Mouse (Mus musculus): ENCODE results near the gene Trmt10a. TPM values are rescaled to one million over a fixed set of nuclear protein-coding genes. Genes with fewer than 3 reads are reported as not detected.

Gene Trmt10a
- polyA plus RNA-seq, 1 experiment from 2014 or later, result 7.3 TPM

DNA sequence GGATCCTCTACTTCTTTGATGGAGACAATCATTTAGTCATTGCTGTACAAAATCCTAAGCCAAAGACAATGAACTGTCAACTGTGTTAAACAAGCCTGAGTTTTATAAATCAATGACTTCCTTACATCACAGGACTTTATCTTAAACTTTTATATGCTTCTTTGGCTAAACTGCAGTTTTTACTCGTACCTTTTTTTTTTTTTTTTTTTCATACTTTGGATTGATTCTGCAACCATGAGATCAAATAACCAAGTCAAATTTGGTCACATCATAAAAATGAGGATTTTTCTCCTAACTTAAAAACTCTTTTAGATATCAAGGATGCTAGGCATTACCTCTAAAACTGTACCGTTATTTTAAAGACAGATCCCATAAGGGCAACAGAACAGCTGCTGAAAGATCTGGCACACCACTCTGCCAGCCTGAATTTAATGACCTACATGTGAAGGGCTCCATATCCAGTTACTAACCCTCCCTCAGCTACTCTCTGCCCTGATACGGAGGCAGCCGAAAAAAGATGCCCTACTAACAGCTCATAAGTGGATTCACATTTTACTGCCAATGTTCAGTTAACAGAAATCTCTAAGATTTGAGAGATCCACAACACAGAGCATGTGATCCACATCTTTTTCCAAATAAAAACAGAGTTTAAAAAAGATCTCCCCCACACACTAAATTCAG, 1.1 kb upstream of the Trmt10a start:
- Histone ChIP-seq H3K9ac (no peak overlapping the region), H3K4me3 (peak overlapping the region; percentile 15), H3K36me3 (replicated peaks) (no peaks in the 10 kb centered on the region), H3K27ac (0 out of 2 replicates have a peak overlapping the region, but pooled peaks have one; percentile 25), H3K4me2 (peak overlapping the region; percentile 43), H3K9me3 (no peaks in the 10 kb centered on the region), H3K4me1 (peaks cover 5% of the 10 kb centered on the region), H3K27me3 (replicated peaks) (no peaks in the 10 kb centered on the region)
- WGBS, result 60% methylated on average over 4 of the region's 4 CpGs
- no peak for ATAC-seq (replicated peaks)

DNA sequence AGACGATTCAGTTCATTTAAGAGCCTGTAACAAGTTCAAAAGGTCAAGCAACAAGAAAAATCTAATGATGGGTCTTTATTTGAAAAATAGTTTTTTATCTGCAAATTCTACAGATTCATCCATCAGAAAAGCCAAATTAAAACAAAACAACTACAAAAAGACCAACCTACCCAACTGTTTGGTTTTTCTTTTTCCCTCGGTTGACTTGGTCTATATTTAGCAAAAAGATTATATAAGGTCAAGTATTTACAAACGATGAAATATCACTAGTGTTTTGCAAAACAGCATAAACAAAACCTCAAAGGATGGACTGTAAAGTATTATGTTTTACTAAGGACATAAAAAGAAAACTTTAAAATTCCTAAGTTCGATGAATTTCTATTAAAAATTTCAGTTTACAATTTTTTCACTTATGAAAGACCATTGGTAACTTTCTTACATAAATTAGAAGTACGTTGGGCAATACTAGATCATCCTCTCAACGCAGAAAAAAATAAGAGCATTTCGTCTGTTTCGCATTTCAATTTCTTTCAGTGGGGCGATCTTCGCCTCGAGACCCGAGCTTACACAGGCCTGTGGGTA, 424 bp upstream of the Trmt10a start:
- Histone ChIP-seq H3K27me3 (replicated peaks) (no peaks in the 10 kb centered on the region), H3K4me2 (peak overlapping the region; percentile 43), H3K4me1 (peaks cover 5% of the 10 kb centered on the region), H3K9ac (peak overlapping the region; percentile 55), H3K9me3 (no peaks in the 10 kb centered on the region), H3K27ac (peak overlapping the region; percentile 98), H3K36me3 (replicated peaks) (no peaks in the 10 kb centered on the region), H3K4me3 (peak overlapping the region; percentile 72)
- ATAC-seq (replicated peaks), result no peak
- 9% methylated on average over 12 of the region's 12 CpGs for WGBS

GRCm38 (mm10) chr3:138144060-138144641, 903 bp downstream of the Trmt10a start:
- Histone ChIP-seq H3K9ac (peak overlapping the region; percentile 81), H3K27me3 (replicated peaks) (no peaks in the 10 kb centered on the region), H3K36me3 (replicated peaks) (no peaks in the 10 kb centered on the region), H3K4me2 (peak overlapping the region; percentile 75), H3K4me1 (peaks cover 5% of the 10 kb centered on the region), H3K4me3 (peak overlapping the region; percentile 72), H3K9me3 (no peaks in the 10 kb centered on the region), H3K27ac (peak overlapping the region; percentile 98)
- under 1% methylated on average over 18 of the region's 18 CpGs for WGBS
- peak; percentile 1; the same call in 1 of the 2 replicates for ATAC-seq (replicated peaks)

GRCm38 (mm10) chr3:138144642-138145171, 1.5 kb downstream of the Trmt10a start, which contains the start of gene Mttp:
Gene Mttp (minus strand): TSS chr3:138144968.
- Histone ChIP-seq H3K4me1 (peaks cover 5% of the 10 kb centered on the region), H3K4me3 (peak within 1 kb of the TSS; percentile 72), H3K9me3 (no peaks in the 10 kb centered on the region), H3K4me2 (peak within 1 kb of the TSS; percentile 75), H3K27me3 (replicated peaks) (no peaks in the 10 kb centered on the region), H3K9ac (peak within 1 kb of the TSS; percentile 81), H3K27ac (peak within 1 kb of the TSS; percentile 98), H3K36me3 (replicated peaks) (no peaks in the 10 kb centered on the region)
- WGBS, result 2% methylated on average over 8 of the region's 8 CpGs
- 0 out of 2 replicates have a peak, but pooled peaks have one; percentile 9 for ATAC-seq (replicated peaks)

DNA sequence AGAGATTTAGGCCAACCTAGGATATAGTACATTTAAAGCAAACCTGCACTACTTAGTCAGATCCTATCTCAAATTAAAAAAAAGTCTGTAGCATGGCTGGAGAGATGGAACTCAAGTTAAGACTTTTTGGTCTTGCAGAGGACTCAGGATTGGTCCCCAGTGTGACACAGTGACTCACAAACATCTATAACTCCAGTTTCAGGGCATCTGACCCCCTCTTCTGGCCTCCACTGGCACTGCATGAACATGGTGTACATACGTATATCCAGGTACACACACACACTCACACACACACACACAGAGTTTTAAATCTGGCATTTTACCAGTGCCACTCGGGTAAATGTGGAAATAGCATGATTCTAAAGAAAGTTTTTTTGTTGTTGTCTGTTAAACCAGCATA, 5.6 kb downstream of the Trmt10a start:
- no peak for ATAC-seq (replicated peaks)
- WGBS, result 96% methylated on average over 2 of the region's 2 CpGs

DNA sequence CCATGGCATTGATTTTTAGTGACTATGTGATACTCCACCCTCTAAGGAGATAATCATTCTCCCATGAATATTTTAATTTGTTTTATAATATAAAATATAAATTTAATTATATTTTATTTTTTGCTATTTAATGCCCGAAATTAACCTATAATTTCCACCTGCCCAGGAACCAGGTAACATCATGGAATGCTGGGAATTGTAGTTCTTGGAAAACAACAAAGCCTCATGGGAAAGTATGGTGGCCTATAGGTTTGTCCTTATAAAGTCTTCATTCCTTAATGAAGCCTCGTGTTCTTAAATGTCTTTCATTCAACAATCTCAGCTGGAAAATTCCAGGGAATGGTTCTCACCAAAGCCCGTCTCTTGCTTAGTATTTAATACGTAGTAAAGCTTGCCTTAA, 11.8 kb downstream of the Trmt10a start:
- no peaks in the 10 kb centered on the region for H3K9me3 ChIP-seq
- no peak overlapping the region for H3K4me3 ChIP-seq
- WGBS, result 91% methylated on average over 4 of the region's 4 CpGs
- H3K27ac ChIP-seq, result no peak overlapping the region
- no peaks in the 10 kb centered on the region for H3K36me3 ChIP-seq (replicated peaks)
- no peak overlapping the region for H3K9ac ChIP-seq
- no peaks in the 10 kb centered on the region for H3K27me3 ChIP-seq (replicated peaks)
- H3K4me2 ChIP-seq, result no peak overlapping the region
- no peaks in the 10 kb centered on the region for H3K4me1 ChIP-seq
- no peak for ATAC-seq (replicated peaks)

More for the DNA sequence above, 5.6 kb downstream of the Trmt10a start:
- no peak overlapping the region for H3K9ac ChIP-seq
- no peak overlapping the region for H3K4me3 ChIP-seq
- H3K4me1 ChIP-seq, result no peaks in the 10 kb centered on the region
- no peaks in the 10 kb centered on the region for H3K36me3 ChIP-seq (replicated peaks)
- no peak overlapping the region for H3K4me2 ChIP-seq
- H3K27me3 ChIP-seq (replicated peaks), result no peaks in the 10 kb centered on the region
- H3K9me3 ChIP-seq, result no peaks in the 10 kb centered on the region
- no peak overlapping the region for H3K27ac ChIP-seq

DNA sequence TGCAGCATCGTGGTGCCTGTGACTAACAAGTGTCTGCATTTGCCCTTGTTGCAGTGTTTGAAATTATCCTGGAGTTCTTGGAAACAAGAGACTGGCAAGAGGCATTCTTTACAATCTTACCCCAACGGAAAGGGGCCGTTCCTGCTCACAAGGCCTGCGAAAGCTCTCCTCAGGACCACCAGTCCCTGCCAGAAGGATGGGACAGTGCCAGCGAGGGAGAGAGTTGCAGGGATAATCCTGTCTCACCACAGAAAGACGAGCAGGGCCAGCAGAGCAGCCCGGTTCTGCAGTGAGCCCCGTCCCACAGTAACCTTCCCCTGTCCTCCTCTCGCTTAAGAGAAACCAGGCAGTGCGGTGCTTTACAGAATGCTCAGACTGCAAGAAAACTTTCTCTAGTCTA, 13.4 kb downstream of the Trmt10a start:
- Histone ChIP-seq H3K4me2 (no peak overlapping the region), H3K27ac (no peak overlapping the region), H3K27me3 (replicated peaks) (no peaks in the 10 kb centered on the region), H3K4me1 (no peaks in the 10 kb centered on the region), H3K9me3 (no peaks in the 10 kb centered on the region), H3K36me3 (replicated peaks) (no peaks in the 10 kb centered on the region), H3K9ac (no peak overlapping the region), H3K4me3 (no peak overlapping the region)
- WGBS, result 73% methylated on average over 10 of the region's 10 CpGs
- no peak for ATAC-seq (replicated peaks)

- no peak for ATAC-seq (replicated peaks)
Measured at GRCm38 (mm10) chr3:138161623-138162022, 18.4 kb downstream of the Trmt10a start.

GRCm38 (mm10) chr3:138162553-138163183, 19.4 kb downstream of the Trmt10a start:
- Histone ChIP-seq H3K4me2 (no peak overlapping the region), H3K4me3 (no peak overlapping the region), H3K36me3 (replicated peaks) (no peaks in the 10 kb centered on the region), H3K4me1 (no peaks in the 10 kb centered on the region), H3K9me3 (no peaks in the 10 kb centered on the region), H3K27me3 (replicated peaks) (no peaks in the 10 kb centered on the region), H3K27ac (no peak overlapping the region), H3K9ac (no peak overlapping the region)
- WGBS, result 54% methylated on average over 4 of the region's 4 CpGs
- no peak for ATAC-seq (replicated peaks)

More at GRCm38 (mm10) chr3:138161623-138162022, 18.4 kb downstream of the Trmt10a start:
- Histone ChIP-seq H3K27ac (no peak overlapping the region), H3K4me2 (no peak overlapping the region), H3K4me3 (no peak overlapping the region), H3K36me3 (replicated peaks) (no peaks in the 10 kb centered on the region), H3K27me3 (replicated peaks) (no peaks in the 10 kb centered on the region), H3K9me3 (no peaks in the 10 kb centered on the region), H3K9ac (no peak overlapping the region), H3K4me1 (no peaks in the 10 kb centered on the region)
- WGBS, result 90% methylated on average over 10 of the region's 10 CpGs

DNA sequence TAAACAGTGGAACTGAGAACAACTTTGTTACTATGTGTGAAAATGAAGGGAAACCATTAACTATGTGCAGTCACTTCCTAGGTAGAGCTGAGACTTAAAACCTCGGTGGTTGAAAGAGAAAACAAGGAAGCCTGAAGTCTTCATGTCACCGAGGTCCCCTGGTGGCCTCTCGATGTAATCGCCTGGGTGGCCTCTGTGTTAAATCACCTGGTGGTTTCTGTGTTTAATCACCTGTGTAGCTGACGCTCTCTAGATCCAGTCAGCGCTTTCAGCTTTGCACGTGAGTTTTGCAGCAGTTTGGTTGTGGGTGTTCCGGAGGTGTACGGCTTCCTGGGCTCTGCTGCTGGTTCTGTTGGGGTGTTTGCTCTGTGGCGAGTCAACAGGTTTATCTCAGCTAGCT, 30.0 kb downstream of the Trmt10a start:
- 79% methylated on average over 10 of the region's 10 CpGs for WGBS
- no peak overlapping the region for H3K4me3 ChIP-seq
- no peak for ATAC-seq (replicated peaks)

DNA sequence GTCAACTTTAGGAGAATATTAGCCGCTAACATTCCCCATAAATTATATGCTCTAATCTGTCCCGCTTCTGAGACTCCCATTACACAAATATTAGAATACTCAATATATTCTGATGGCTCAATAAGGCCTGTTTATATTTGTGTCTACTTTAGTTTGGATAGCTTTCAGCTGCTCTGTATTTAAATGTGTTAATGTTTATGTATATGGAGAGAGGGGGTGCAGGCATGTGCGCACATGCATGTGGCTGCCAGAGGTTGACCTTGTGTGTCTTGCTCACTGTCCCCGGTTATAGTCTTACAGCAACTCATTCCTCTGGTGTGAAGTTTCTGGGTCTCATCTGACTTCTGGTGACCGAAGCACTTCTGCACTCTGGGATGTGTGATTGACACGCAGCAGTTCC, 32.3 kb downstream of the Trmt10a start:
- H3K9ac ChIP-seq, result no peak overlapping the region
- no peaks in the 10 kb centered on the region for H3K4me1 ChIP-seq
- WGBS, result 94% methylated on average over 6 of the region's 6 CpGs
- ATAC-seq (replicated peaks), result no peak
- H3K4me3 ChIP-seq, result no peak overlapping the region
- H3K9me3 ChIP-seq, result no peaks in the 10 kb centered on the region
- H3K36me3 ChIP-seq (replicated peaks), result no peaks in the 10 kb centered on the region
- no peak overlapping the region for H3K4me2 ChIP-seq
- no peak overlapping the region for H3K27ac ChIP-seq
- no peaks in the 10 kb centered on the region for H3K27me3 ChIP-seq (replicated peaks)

More for the DNA sequence above, 30.0 kb downstream of the Trmt10a start:
- Histone ChIP-seq H3K36me3 (replicated peaks) (no peaks in the 10 kb centered on the region), H3K4me2 (no peak overlapping the region), H3K27me3 (replicated peaks) (no peaks in the 10 kb centered on the region), H3K9me3 (no peaks in the 10 kb centered on the region), H3K27ac (no peak overlapping the region), H3K4me1 (no peaks in the 10 kb centered on the region), H3K9ac (no peak overlapping the region)

GRCm38 (mm10) chr3:138182019-138182418, 38.8 kb downstream of the Trmt10a start:
- no peak overlapping the region for H3K4me3 ChIP-seq
- 89% methylated on average over 2 of the region's 2 CpGs for WGBS
- no peak for ATAC-seq (replicated peaks)

More at GRCm38 (mm10) chr3:138182019-138182418, 38.8 kb downstream of the Trmt10a start:
- Histone ChIP-seq H3K27ac (no peak overlapping the region), H3K36me3 (replicated peaks) (no peaks in the 10 kb centered on the region), H3K4me2 (no peak overlapping the region), H3K4me1 (no peaks in the 10 kb centered on the region; the same call in 1 of the 2 replicates), H3K9ac (no peak overlapping the region), H3K27me3 (replicated peaks) (no peaks in the 10 kb centered on the region), H3K9me3 (no peaks in the 10 kb centered on the region)
